Comparison of ENCODE assay signal across 8 mouse cellular contexts in the genomic region with DNA sequence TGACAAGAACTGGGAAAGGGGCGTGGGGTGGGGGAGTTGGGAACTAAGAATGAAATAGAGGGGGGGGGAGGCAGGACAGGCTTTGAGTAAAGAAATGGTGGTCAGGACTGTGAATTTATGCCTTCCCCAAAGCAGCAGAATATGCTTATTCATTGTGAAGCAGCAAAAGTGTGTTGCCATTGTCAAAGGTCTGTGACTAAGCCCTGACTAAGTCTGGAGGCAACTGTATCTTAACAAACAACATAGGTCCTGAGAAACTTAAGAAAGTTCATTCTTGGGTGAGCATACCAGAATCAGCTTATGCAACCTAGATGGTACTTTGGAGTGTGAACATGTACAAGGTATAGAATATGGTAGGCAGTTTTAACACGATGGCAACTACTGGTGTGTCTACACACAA. TPM values are rescaled to one million over a fixed set of nuclear protein-coding genes. Genes with fewer than 3 reads are reported as not detected.
DNase-seq lines count a peak whose midpoint lies in the region; ATAC-seq and TF ChIP-seq lines count a peak whose summit lies in the region.

No protein-coding gene starts in this region.

- no peak for TF ChIP-seq EP300 in heart, postnatal 0 days (IDR thresholded peaks at IDR 0.05; ENCODE audit: low read depth)

- no peak overlapping the region for H3K9ac ChIP-seq in heart, postnatal 0 days (replicated peaks; ENCODE audit: low read depth, low read length)
- H3K9ac ChIP-seq in hindbrain, embryonic 16.5 days (ENCODE audit: low read depth, low read length), result no peak overlapping the region
- no peak overlapping the region for H3K9ac ChIP-seq in midbrain, embryonic 15.5 days

- 75% methylated on average over 2 of the region's 2 CpGs for WGBS in heart, postnatal 0 days
- 58% methylated on average over 2 of the region's 2 CpGs for WGBS in hindbrain, embryonic 16.5 days
- 51% methylated on average over 2 of the region's 2 CpGs for WGBS in midbrain, embryonic 15.5 days

- H3K9me3 ChIP-seq in heart, postnatal 0 days (replicated peaks; ENCODE audit: control insufficient read depth, low read length), result no peaks in the 10 kb centered on the region
- no peaks in the 10 kb centered on the region for H3K9me3 ChIP-seq in hindbrain, embryonic 16.5 days (ENCODE audit: control insufficient read depth, low read length)
- no peaks in the 10 kb centered on the region for H3K9me3 ChIP-seq in midbrain, embryonic 15.5 days

- no peak for TF ChIP-seq POLR2A in bone marrow macrophage, adult 2 months (IDR thresholded peaks at IDR 0.05; ENCODE audit: borderline replicate concordance, low read depth, low read length)

- no peak for DNase-seq in heart, postnatal 0 days (ENCODE audit: low spot score)
- DNase-seq in heart, adult 8-10 months (ENCODE audit: low spot score), result no peak
- no peak for DNase-seq in right cerebral cortex, postnatal 10 days (ENCODE audit: low spot score in 2 of 2)
- DNase-seq in thymus, postnatal 36 days, result no peak
- no peak for DNase-seq in layer of hippocampus, adult 8-10 months (ENCODE audit: low spot score in 2 of 2)

- peak overlapping the region; percentile 77 for H3K4me2 ChIP-seq in heart, postnatal 0 days (ENCODE audit: low read depth, low read length)
- H3K4me2 ChIP-seq in hindbrain, embryonic 16.5 days (ENCODE audit: low read length), result peak overlapping the region; percentile 82
- peak overlapping the region; percentile 94 for H3K4me2 ChIP-seq in midbrain, embryonic 15.5 days

- peaks cover 28% of the 10 kb centered on the region for H3K36me3 ChIP-seq in heart, postnatal 0 days (replicated peaks; ENCODE audit: control insufficient read depth, insufficient read depth, low read length)
- 0 out of 2 replicates have a peak, but pooled peaks cover 2% of the 10 kb centered on the region for H3K36me3 ChIP-seq in hindbrain, embryonic 16.5 days (ENCODE audit: control insufficient read depth, insufficient read depth, low read length)
- peaks cover 6% of the 10 kb centered on the region; the same call in 1 of the 2 replicates for H3K36me3 ChIP-seq in midbrain, embryonic 15.5 days (replicated peaks)

- no peaks in the 10 kb centered on the region for H3K27me3 ChIP-seq in heart, postnatal 0 days (ENCODE audit: control insufficient read depth, insufficient read depth, low read length)
- no peaks in the 10 kb centered on the region for H3K27me3 ChIP-seq in hindbrain, embryonic 16.5 days (replicated peaks; ENCODE audit: control insufficient read depth, insufficient read depth, low read length)
- no peaks in the 10 kb centered on the region for H3K27me3 ChIP-seq in midbrain, embryonic 15.5 days (replicated peaks)

- H3K27ac ChIP-seq in heart, postnatal 0 days (ENCODE audit: low read depth), result no peak overlapping the region
- no peak overlapping the region for H3K27ac ChIP-seq in bone marrow macrophage, adult 2 months (ENCODE audit: insufficient read depth, low read depth, low read length)
- no peak overlapping the region for H3K27ac ChIP-seq in hindbrain, embryonic 16.5 days (ENCODE audit: low read depth, low read length)
- H3K27ac ChIP-seq in midbrain, embryonic 15.5 days, result no peak overlapping the region

- ATAC-seq in heart, postnatal 0 days (ENCODE audit: insufficient read depth, low read depth), result no peak
- ATAC-seq in hindbrain, embryonic 16.5 days, result no peak
- no peak for ATAC-seq in midbrain, embryonic 15.5 days (replicated peaks)

- H3K4me1 ChIP-seq in heart, postnatal 0 days (ENCODE audit: control insufficient read depth, insufficient read depth), result peaks cover 11% of the 10 kb centered on the region
- H3K4me1 ChIP-seq in bone marrow macrophage, adult 2 months (ENCODE audit: control insufficient read depth, insufficient read depth, low read length), result peaks cover 22% of the 10 kb centered on the region
- H3K4me1 ChIP-seq in hindbrain, embryonic 16.5 days (ENCODE audit: control insufficient read depth, insufficient read depth, low read depth, low read length), result peaks cover 8% of the 10 kb centered on the region
- peaks cover 11% of the 10 kb centered on the region for H3K4me1 ChIP-seq in midbrain, embryonic 15.5 days

- TF ChIP-seq CTCF in heart, postnatal 0 days (IDR thresholded peaks at IDR 0.05; ENCODE audit: low read depth), result no peak
- no peak for TF ChIP-seq CTCF in bone marrow macrophage, adult 2 months (IDR thresholded peaks at IDR 0.05; ENCODE audit: low read depth, low read length)

- H3K4me3 ChIP-seq in heart, postnatal 0 days (ENCODE audit: low read depth, low read length), result peak overlapping the region; percentile 82; the same call in 1 of the 2 replicates
- peak overlapping the region; percentile 98 for H3K4me3 ChIP-seq in bone marrow macrophage, adult 2 months (ENCODE audit: insufficient read depth, low read length)
- no peak overlapping the region for H3K4me3 ChIP-seq in hindbrain, embryonic 16.5 days (ENCODE audit: low read length)
- H3K4me3 ChIP-seq in midbrain, embryonic 15.5 days, result peak overlapping the region; percentile 94

RNA-seq across cellular contexts. Expression of gene Esd, which starts 1.3 kb away (rescaled TPM):
- 243 and 352 TPM in 2 replicates for total RNA-seq in heart, postnatal 0 days (2014; rRNA removed; ENCODE audit: low replicate concordance)
- polyA plus RNA-seq in heart, postnatal 0 days (2015; fragmentation: Nextera tagmentation; extraction: Ambion mirVana), result 287 and 300 TPM in 2 replicates
- total RNA-seq in heart, adult 8-10 months (2022), result 100 to 1,000 TPM; 123 to 136 (median 128) TPM
- 370 TPM in 2 replicates for polyA plus RNA-seq in bone marrow macrophage, adult 2 months (2012; ENCODE audit: insufficient read depth, insufficient read length, missing spikeins)
- 214 and 217 TPM in 2 replicates for polyA plus RNA-seq in hindbrain, embryonic 16.5 days (2015; fragmentation: Nextera tagmentation; extraction: Ambion mirVana)
- polyA plus RNA-seq in midbrain, embryonic 15.5 days (2015; fragmentation: Nextera tagmentation; extraction: Ambion mirVana), result 198 and 201 TPM in 2 replicates
- total RNA-seq in layer of hippocampus, adult 8-10 months (2022), result 100 to 1,000 TPM in 1 of 4 experiments, 10 to 100 TPM in 3; 83.6 to 104 (median 86.3) TPM
